ENCODE assay signal across 25 mouse cellular contexts in the genomic region with DNA sequence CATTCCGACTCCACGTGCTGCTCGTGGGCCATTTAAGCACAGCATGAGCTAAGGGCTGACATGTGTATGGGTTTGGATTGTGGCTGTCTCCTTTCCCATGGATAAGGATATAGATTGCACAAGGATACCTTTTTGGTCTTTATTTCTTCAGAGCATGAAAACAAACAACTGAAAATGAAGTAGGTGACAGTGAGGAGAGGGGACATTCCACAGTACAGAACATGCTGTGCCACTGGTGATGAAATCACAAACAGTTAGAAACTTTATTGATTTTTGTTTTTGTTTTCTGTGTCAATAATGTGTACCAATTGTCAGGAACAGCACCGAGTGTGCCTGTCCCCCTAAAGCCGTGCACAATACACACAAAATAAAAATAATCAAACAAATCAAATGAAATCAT. TPM values are rescaled to one million over a fixed set of nuclear protein-coding genes. Genes with fewer than 3 reads are reported as not detected.
"Had no signal": no experiment of that assay in that cellular context is flagged by ENCODE, and none has a peak within 500 bp of the region (broad histone marks: within the 10 kb centered on the region; RNA-seq: fewer than 3 reads in every experiment).

No protein-coding gene starts in this region.

- H3K4me2 ChIP-seq: lung, embryonic 15.5 days; midbrain, embryonic 11.5 days; midbrain, embryonic 13.5 days; midbrain, embryonic 15.5 days; neural tube, embryonic 12.5 days; stomach, embryonic 15.5 days had no signal

- H3K9me3 ChIP-seq: lung, embryonic 15.5 days; megakaryocyte, embryonic 14.5 days; midbrain, embryonic 13.5 days; midbrain, embryonic 15.5 days; neural tube, embryonic 12.5 days; stomach, embryonic 15.5 days had no signal

- H3K27ac ChIP-seq: liver, embryonic 14.5 days; lung, embryonic 15.5 days; macrophage; midbrain, embryonic 13.5 days; midbrain, embryonic 15.5 days; neural tube, embryonic 12.5 days; stomach, embryonic 15.5 days; stomach, postnatal 0 days had no signal

- H3K36me3 ChIP-seq: lung, embryonic 15.5 days; midbrain, embryonic 15.5 days; neural tube, embryonic 12.5 days; stomach, embryonic 15.5 days had no signal

- H3K27me3 ChIP-seq: lung, embryonic 15.5 days; megakaryocyte, embryonic 14.5 days; midbrain, embryonic 13.5 days; midbrain, embryonic 15.5 days; neural tube, embryonic 12.5 days; stomach, embryonic 15.5 days had no signal

- H3K9ac ChIP-seq: liver, embryonic 14.5 days; lung, embryonic 15.5 days; midbrain, embryonic 13.5 days; midbrain, embryonic 15.5 days; neural tube, embryonic 12.5 days; stomach, embryonic 15.5 days had no signal

- ATAC-seq: midbrain, embryonic 13.5 days; midbrain, embryonic 15.5 days had no signal

- H3K4me3 ChIP-seq: lung, embryonic 15.5 days; megakaryocyte, embryonic 14.5 days; midbrain, embryonic 13.5 days; midbrain, embryonic 15.5 days; neural tube, embryonic 12.5 days; stomach, embryonic 15.5 days had no signal

- H3K4me1 ChIP-seq: lung, embryonic 15.5 days; megakaryocyte, embryonic 14.5 days; midbrain, embryonic 13.5 days; midbrain, embryonic 15.5 days; neural tube, embryonic 12.5 days; stomach, embryonic 15.5 days had no signal

- DNase-seq: lung, adult 2 months; lung, postnatal 14 days; right cerebral cortex, postnatal 14 days; thymus, adult 2 months; thymus, postnatal 25 days; thymus, postnatal 4 days had no signal

RNA-seq across cellular contexts. Expression of a gene that starts 56.1 kb away (rescaled TPM):
- total RNA-seq: megakaryocyte progenitor cell, adult 5-6 weeks; midbrain, postnatal 0 days; monocyte, adult 5-6 weeks; neutrophil, adult 5-6 weeks had no signal
- polyA plus RNA-seq: liver, embryonic 14.5 days; liver, embryonic 16.5 days; lung, adult 2 months; lung, embryonic 15.5 days; macrophage; midbrain, embryonic 11.5 days; midbrain, embryonic 13.5 days; midbrain, embryonic 15.5 days; midbrain, postnatal 0 days; neural tube, embryonic 12.5 days; neural tube, embryonic 14.5 days; spleen, adult 2 months; stomach, embryonic 15.5 days; stomach, postnatal 0 days; testis, adult 2 months; thymus, adult 2 months; urinary bladder, adult 2 months had no signal
